Mouse (Mus musculus): Measurements from ENCODE around the gene Rbm33. TPM values are rescaled to one million over a fixed set of nuclear protein-coding genes. Genes with fewer than 3 reads are reported as not detected.

The Rbm33 gene
- total and polyA plus RNA-seq, 2 experiments, result 16.1 to 17.1 TPM

DNA sequence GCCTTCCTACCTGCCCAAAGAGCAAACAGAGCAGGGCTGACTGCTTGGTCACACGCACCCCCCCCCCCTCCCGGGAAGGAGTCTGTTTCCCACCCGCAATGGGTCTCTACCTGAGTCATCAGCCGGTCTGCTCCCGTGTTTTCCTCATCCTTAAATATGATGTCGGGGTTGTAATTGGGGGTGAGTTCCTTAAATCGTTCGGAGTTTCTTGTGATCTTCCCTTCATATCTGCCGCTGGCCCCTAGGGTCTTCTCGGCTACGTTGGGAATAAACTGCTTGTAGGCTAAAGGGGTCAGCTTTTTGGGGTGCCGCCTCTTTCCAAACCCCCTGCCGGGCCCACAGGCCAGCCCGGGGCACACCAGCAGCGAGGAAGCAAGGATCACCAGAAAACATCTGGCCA is 149.4 kb downstream of the Rbm33 start:
- no peaks in the 10 kb centered on the region for H3K79me2 ChIP-seq (ENCODE audit: control insufficient read depth, insufficient read depth, low read length)
- H3K9ac ChIP-seq (ENCODE audit: low read depth, low read length), result no peak overlapping the region
- H3K4me1 ChIP-seq (ENCODE audit: control insufficient read depth, insufficient read depth, low read length), result peaks cover 4% of the 10 kb centered on the region; the same call in 1 of the 2 replicates
- H3K36me3 ChIP-seq (ENCODE audit: control insufficient read depth, insufficient read depth, low read length), result no peaks in the 10 kb centered on the region
- 3% methylated on average over 15 of the region's 15 CpGs for WGBS
- TF ChIP-seq POLR2A (IDR thresholded peaks at IDR 0.05; ENCODE audit: extremely low read depth, insufficient read depth, low read length) (no peak), CTCF (IDR thresholded peaks at IDR 0.05; ENCODE audit: low read depth, low read length) (no peak)
- no peak overlapping the region for H3K4me3 ChIP-seq (ENCODE audit: insufficient read depth, low read depth, low read length)
- H3K27ac ChIP-seq (replicated peaks; ENCODE audit: insufficient read depth, low read depth, low read length), result no peak overlapping the region
- no peaks in the 10 kb centered on the region for H3K27me3 ChIP-seq (ENCODE audit: control insufficient read depth, insufficient read depth, low read length)
- DNase-seq (ENCODE audit: extremely low read depth, low read depth, low spot score), result no peak

- DNase-seq (ENCODE audit: extremely low read depth, low read depth, low spot score), result no peak
- TF ChIP-seq POLR2A (IDR thresholded peaks at IDR 0.05; ENCODE audit: extremely low read depth, insufficient read depth, low read length), result no peak
- no peak for TF ChIP-seq CTCF (IDR thresholded peaks at IDR 0.05; ENCODE audit: low read depth, low read length)
- WGBS, result 4% methylated on average over 31 of the region's 31 CpGs
- Histone ChIP-seq H3K79me2 (ENCODE audit: control insufficient read depth, insufficient read depth, low read length) (no peaks in the 10 kb centered on the region), H3K9ac (ENCODE audit: low read depth, low read length) (no peak within 1 kb of the TSS), H3K27me3 (ENCODE audit: control insufficient read depth, insufficient read depth, low read length) (no peaks in the 10 kb centered on the region), H3K36me3 (ENCODE audit: control insufficient read depth, insufficient read depth, low read length) (no peaks in the 10 kb centered on the region), H3K27ac (replicated peaks; ENCODE audit: insufficient read depth, low read depth, low read length) (no peak within 1 kb of the TSS), H3K4me1 (ENCODE audit: control insufficient read depth, insufficient read depth, low read length) (peaks cover 4% of the 10 kb centered on the region; the same call in 1 of the 2 replicates), H3K4me3 (ENCODE audit: insufficient read depth, low read depth, low read length) (no peak within 1 kb of the TSS)
These were observed 149.9 kb downstream of the Rbm33 start, which contains the start of gene Shh for GRCm38 (mm10) chr5:28466760-28467306. TSS of gene Shh (minus strand) at chr5:28467256.

Other genes with a start within 250 kb of the Rbm33 start
- gene Insig1, start 245.8 kb upstream of the Rbm33 start, total RNA-seq (2014; rRNA removed), result 566 and 594 TPM in 2 replicates
- gene Insig1, start 245.8 kb upstream of the Rbm33 start, polyA plus RNA-seq (2012; rRNA removed), result 465 and 525 TPM in 2 replicates
- under 0.01 and 0.13 TPM in 2 replicates for gene En2, start 151.4 kb upstream of the Rbm33 start, total RNA-seq (2014; rRNA removed)
- 0.02 TPM in 1 of 2 replicates, not detected in the other for gene En2, start 151.4 kb upstream of the Rbm33 start, polyA plus RNA-seq (2012; rRNA removed)
- under 0.01 and 0.13 TPM in 2 replicates for gene Cnpy1, start 71.3 kb upstream of the Rbm33 start, total RNA-seq (2014; rRNA removed)
- not detected in 2 replicates for gene Cnpy1, start 71.3 kb upstream of the Rbm33 start, polyA plus RNA-seq (2012; rRNA removed)
- 0.28 TPM in 1 of 2 replicates, not detected in the other for gene Shh, start 150.1 kb downstream of the Rbm33 start, total RNA-seq (2014; rRNA removed)
- gene Shh, start 150.1 kb downstream of the Rbm33 start, polyA plus RNA-seq (2012; rRNA removed), result 0.02 and 0.05 TPM in 2 replicates

Data from liver, adult 2 months (tissue).